Mouse (Mus musculus) brain, embryonic 14.5 days (tissue): ENCODE results near the gene Zc3h10. TPM values are rescaled to one million over a fixed set of nuclear protein-coding genes. Genes with fewer than 3 reads are reported as not detected.

Experiments used
- DNase-seq: peaks from one replicate; pipeline ENCODE4 v3.0.0-alpha.2; 2011; ENCODE audit warnings: low read depth
- CTCF ChIP-seq: fragments of 200-500 bp; IDR thresholded peaks from 2 replicates; pipeline ENCODE4 v1.5.1; 2012; ENCODE audit warnings: inconsistent platforms, mild to moderate bottlenecking, moderate library complexity, borderline replicate concordance; ENCODE audit not compliant: insufficient read depth, insufficient read length; ENCODE audit errors: extremely low read depth
- POLR2A ChIP-seq: fragments of 200-500 bp; IDR thresholded peaks from 2 replicates; pipeline ENCODE4 v1.6.1; 2012; ENCODE audit warnings: mild to moderate bottlenecking, inconsistent platforms, borderline replicate concordance; ENCODE audit not compliant: poor library complexity, insufficient read depth, insufficient read length, severe bottlenecking; ENCODE audit errors: extremely low read depth
- polyA plus RNA-seq: library from polyadenylated mRNA; depleted of rRNA; stranded (reverse); fragments of >200 nt; gene quantifications from 2 replicates; pipeline ENCODE4 v1.2.3, GENCODE M21; 2012

The Zc3h10 gene
- polyA plus RNA-seq, 1 experiment: 19.3 TPM

DNA sequence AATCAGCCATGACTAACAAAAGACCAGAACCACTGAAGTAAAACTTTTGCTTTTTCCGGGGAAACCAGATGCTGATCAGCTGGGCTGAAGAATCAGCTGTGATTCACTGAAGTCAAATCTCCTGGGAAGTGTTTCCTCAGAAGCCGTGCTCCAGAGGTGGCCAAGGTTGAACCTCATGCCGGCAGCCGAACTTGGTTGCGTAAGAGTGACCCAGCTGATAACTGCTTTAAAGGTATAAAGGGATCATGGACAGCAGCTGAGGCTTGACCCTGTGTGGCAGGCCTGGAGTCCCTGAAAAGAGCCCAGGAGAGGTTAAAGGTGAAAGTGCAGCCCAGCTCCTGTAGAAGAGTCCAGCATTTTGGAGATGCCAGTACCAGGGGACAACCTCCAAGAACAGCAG is 45.2 kb downstream of the Zc3h10 start:
- DNase-seq: no peak
- no peak for TF ChIP-seq CTCF
- TF ChIP-seq POLR2A: no peak

GRCm38 (mm10) chr10:128499116-128499671 is 48.4 kb downstream of the Zc3h10 start:
- DNase-seq: no peak
- no peak for TF ChIP-seq POLR2A
- no peak for TF ChIP-seq CTCF

DNA sequence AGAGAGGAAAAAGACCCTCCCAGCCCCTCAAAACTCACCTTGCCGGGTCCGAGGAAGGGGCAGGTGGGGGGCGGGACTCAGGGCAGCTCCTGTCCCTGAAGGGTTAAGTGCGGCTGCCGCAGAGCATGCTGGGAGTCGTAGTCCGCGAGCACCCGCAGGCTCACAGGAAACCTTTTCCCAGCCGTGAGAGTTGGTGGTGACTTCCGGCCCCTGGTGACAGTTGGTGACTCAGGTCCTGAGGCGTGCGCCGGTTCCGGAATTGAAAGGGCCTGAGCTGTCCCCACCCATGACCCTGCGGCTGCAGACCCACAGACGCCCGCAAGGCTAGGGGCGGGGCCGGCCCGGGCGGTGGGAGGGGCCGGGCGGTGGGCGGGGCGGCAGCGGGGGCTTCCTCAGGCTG is 49.0 kb downstream of the Zc3h10 start, which contains the start of gene Myl6b:
Myl6b (minus strand) TSS at position 96 of the 400 bp plus-strand sequence.
- peak; percentile 98 for DNase-seq
- no peak for TF ChIP-seq CTCF
- no peak for TF ChIP-seq POLR2A

DNA sequence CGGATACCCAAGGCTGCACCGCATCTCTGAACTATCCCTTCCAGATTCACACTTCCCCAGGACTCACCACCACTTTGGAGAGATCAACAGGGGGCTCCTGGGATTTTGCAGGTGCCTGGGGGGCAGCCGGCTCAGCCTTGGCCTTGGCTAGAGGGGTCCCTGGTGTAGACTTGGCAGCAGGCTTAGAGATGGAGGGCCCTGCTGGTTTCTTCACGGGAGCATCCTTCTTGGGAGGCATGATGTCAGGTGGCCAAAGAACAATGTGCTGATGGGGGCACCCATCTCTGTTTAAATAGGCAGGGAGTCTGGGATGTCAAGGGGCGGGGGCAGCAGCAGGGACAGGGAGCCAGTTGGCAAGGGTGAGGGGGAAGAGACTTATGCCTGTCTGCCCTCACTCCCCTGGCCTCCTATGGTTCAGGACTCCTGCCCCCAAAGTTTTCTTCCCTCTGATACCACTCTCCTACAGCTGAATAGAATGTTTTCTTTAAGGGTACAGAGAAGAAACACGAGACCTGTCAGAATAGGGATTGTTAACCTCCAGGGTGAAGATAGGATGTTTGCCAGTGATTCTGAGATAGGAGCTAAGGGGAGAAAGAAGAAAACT is 50.3 kb downstream of the Zc3h10 start:
- TF ChIP-seq CTCF: no peak
- no peak for TF ChIP-seq POLR2A
- DNase-seq: no peak

GRCm38 (mm10) chr10:128496509-128497077 is 51.0 kb downstream of the Zc3h10 start:
- TF ChIP-seq POLR2A (no peak), CTCF (no peak)
- DNase-seq: no peak

GRCm38 (mm10) chr10:128495903-128496302 is 51.7 kb downstream of the Zc3h10 start:
- DNase-seq: no peak
- TF ChIP-seq CTCF: no peak
- TF ChIP-seq POLR2A: no peak

DNA sequence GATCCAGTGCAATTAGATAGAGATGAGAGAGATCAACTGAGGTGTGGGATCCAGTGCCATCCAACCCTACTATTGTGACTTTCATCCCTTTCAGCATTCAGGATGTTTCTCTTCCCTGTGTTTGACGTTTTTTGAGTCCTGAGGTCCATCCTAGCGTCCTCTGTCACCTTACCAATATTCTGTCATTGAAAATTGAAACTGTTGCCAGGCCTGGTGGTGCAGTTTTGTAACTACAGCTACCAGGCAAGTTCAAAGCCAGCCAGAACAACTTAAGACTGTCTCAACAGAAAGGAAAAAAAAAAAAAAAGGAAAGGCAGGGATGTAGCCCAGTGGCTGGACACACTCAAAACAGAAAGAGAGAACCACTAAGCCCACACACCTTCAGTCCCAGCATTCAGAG is 52.3 kb downstream of the Zc3h10 start:
- DNase-seq: no peak
- peak; percentile 12; the same call in 1 of the 2 replicates for TF ChIP-seq CTCF
- no peak for TF ChIP-seq POLR2A

DNA sequence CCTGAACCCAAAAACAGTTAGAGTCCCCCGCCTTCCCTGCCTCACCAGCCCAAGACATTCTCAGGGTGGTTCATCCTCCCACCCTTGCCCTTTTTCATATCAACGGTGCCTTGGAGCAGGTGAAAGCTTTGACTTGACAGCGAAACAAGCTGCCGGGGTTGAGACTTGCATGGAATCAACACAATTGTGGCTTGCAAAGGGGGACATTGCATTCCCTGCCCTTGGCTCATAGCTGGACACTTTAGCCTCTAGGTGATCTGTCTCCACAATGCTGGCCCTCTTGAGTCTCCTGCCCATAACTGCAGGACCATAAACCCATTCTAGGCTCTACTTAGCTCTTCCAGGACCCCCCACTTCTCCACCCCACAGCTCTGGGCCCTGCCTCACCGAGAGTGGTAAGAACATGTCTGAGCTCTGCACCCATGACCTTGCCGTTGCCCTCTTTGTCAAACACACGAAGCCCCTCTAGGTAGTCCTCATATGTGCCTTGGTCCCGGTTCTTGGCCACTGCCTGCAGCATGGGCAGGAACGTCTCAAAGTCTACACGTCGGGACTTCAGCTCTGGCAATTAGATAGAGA is 52.8 kb downstream of the Zc3h10 start:
- TF ChIP-seq POLR2A: no peak
- no peak for TF ChIP-seq CTCF
- no peak for DNase-seq

DNA sequence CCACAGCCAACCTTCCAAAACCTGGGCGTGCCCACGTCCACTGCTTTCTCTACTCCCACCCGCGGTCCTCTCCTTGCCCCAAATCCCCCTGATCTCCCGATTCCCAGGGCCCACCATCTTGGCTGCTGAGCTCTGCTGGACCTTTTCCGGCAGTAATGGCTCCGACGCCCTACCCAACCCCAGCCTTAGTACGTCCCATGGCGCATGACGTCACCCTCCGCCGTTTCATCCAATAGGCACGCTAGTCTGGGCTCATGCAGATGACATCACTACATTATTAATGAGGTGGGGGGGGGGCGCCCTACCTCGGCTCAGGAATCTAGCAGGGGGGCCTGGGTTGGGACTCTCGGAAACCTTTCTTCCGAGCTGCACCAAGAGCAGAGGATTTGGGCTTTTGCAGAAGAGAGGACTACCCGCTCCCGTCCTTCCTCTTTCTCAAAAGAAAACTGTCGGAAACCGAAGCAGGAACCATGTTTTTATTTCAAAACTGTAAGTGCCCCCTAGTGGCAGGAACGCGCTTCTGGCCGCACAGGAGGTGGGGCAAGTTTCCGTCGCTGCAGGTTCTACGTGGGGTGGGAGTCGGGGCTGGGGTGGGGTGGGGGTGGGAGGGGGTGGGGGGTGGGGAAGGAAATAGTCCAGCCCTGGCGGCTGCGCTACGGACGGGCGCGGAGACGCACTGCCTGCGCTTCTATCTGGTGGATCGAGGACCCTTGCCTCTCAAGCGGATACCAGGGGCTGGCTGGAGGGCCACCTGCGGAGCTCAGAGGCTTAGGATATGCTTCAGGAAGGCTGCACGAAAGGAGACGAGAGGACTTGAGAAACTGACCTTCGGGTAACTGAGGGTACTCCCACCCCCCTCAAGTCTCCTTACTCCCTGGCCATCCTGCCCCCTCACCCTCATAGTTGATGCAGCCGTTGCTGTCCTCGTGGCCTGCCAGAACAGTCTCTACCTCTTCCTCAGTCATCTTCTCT is 53.6 kb downstream of the Zc3h10 start, which contains the start of gene Myl6:
Myl6 (minus strand) TSS at position 451 of the 972 bp plus-strand sequence.
- TF ChIP-seq POLR2A (peak; percentile 63; the same call in 1 of the 2 replicates), CTCF (peak; percentile 83)
- peak; percentile 100 for DNase-seq

GRCm38 (mm10) chr10:128493319-128493694 is 54.3 kb downstream of the Zc3h10 start:
- DNase-seq: no peak
- TF ChIP-seq POLR2A (no peak), CTCF (no peak)
